Mouse (Mus musculus): ENCODE measurements around the gene Rcbtb2. TPM values are rescaled to one million over a fixed set of nuclear protein-coding genes. Genes with fewer than 3 reads are reported as not detected.

Rcbtb2 gene
- total and polyA plus RNA-seq, 2 experiments from 2014 or later = 48.9 to 63.9 TPM

DNA sequence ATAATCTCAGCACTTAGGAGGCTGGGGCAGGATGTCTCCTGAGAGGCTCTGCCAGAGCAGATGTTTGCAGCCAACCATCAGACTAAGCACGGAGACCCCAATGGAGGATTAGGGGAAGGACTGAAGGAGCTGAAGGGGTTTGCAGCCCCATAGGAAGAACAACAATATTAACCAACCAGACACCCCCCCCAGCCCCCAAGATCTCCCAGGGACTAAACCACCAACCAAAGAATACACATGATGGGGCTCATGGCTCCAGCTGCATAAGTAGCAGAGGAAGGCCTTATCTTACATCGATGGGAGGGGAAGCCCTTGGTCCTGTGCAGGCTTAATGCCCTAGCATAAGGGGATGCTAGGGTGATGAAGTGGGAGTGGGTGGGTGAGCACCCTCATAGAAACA lies 6.5 kb upstream of the Rcbtb2 start:
- no peaks in the 10 kb centered on the region for H3K36me3 ChIP-seq (ENCODE audit: insufficient read depth)
- H3K27me3 ChIP-seq (ENCODE audit: insufficient read depth, low read length) = no peaks in the 10 kb centered on the region
- DNase-seq (no peak), ATAC-seq (no peak)
- WGBS = 79% methylated on average over 2 of the region's 2 CpGs
- H3K4me3 ChIP-seq (ENCODE audit: low read depth, low read length) = no peak overlapping the region
- no peak overlapping the region for H3K9ac ChIP-seq
- no peaks in the 10 kb centered on the region for H3K4me1 ChIP-seq (ENCODE audit: insufficient read depth)
- no peak overlapping the region for H3K4me2 ChIP-seq (ENCODE audit: low read depth)
- no peaks in the 10 kb centered on the region for H3K9me3 ChIP-seq (ENCODE audit: low read length)
- no peak for TF ChIP-seq CTCF (IDR thresholded peaks at IDR 0.05; ENCODE audit: low read depth)
- H3K27ac ChIP-seq (ENCODE audit: low read depth, low read length) = no peak overlapping the region

DNA sequence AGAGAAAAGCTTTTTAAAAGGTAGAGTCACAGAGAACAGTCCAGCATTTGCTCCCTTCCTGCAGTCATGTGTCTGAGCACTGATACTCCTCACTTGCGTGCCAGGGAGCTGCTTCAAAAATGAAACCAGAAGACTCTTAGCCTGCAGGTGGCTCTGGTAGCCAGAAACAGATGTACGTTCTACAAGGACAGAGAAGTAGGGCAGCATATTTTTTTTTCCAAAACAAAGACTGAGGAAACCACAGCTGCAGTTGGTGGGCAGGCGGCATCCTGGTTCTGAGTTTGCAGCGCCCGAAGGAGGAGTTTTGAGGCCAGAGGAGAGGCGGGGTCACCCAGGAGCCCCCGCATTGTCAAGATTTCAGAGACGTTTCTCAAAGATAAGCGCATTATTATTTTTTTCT lies 5.9 kb upstream of the Rcbtb2 start:
- WGBS = 58% methylated on average over 9 of the region's 9 CpGs

GRCm38 (mm10) chr14:73117411-73118392 lies 5.1 kb upstream of the Rcbtb2 start:
- DNase-seq (no peak), ATAC-seq (no peak)
- no peaks in the 10 kb centered on the region for H3K27me3 ChIP-seq (ENCODE audit: insufficient read depth, low read length)
- H3K9ac ChIP-seq = no peak overlapping the region
- H3K4me1 ChIP-seq (ENCODE audit: insufficient read depth) = no peaks in the 10 kb centered on the region
- 81% methylated on average over 7 of the region's 7 CpGs for WGBS
- no peaks in the 10 kb centered on the region for H3K9me3 ChIP-seq (ENCODE audit: low read length)
- H3K4me2 ChIP-seq (ENCODE audit: low read depth) = no peak overlapping the region
- no peaks in the 10 kb centered on the region for H3K36me3 ChIP-seq (ENCODE audit: insufficient read depth)
- no peak overlapping the region for H3K4me3 ChIP-seq (ENCODE audit: low read depth, low read length)
- no peak; the same call in 1 of the 2 replicates for TF ChIP-seq CTCF (IDR thresholded peaks at IDR 0.05; ENCODE audit: low read depth)
- H3K27ac ChIP-seq (ENCODE audit: low read depth, low read length) = no peak overlapping the region

More for the DNA sequence above, 5.9 kb upstream of the Rcbtb2 start:
- ATAC-seq (no peak), DNase-seq (no peak)
- no peaks in the 10 kb centered on the region for H3K27me3 ChIP-seq (ENCODE audit: insufficient read depth, low read length)
- H3K4me2 ChIP-seq (ENCODE audit: low read depth) = no peak overlapping the region
- H3K27ac ChIP-seq (ENCODE audit: low read depth, low read length) = no peak overlapping the region
- no peaks in the 10 kb centered on the region for H3K4me1 ChIP-seq (ENCODE audit: insufficient read depth)
- no peak overlapping the region for H3K9ac ChIP-seq
- no peaks in the 10 kb centered on the region for H3K9me3 ChIP-seq (ENCODE audit: low read length)
- TF ChIP-seq CTCF (IDR thresholded peaks at IDR 0.05; ENCODE audit: low read depth) = no peak
- no peak overlapping the region for H3K4me3 ChIP-seq (ENCODE audit: low read depth, low read length)
- no peaks in the 10 kb centered on the region for H3K36me3 ChIP-seq (ENCODE audit: insufficient read depth)

DNA sequence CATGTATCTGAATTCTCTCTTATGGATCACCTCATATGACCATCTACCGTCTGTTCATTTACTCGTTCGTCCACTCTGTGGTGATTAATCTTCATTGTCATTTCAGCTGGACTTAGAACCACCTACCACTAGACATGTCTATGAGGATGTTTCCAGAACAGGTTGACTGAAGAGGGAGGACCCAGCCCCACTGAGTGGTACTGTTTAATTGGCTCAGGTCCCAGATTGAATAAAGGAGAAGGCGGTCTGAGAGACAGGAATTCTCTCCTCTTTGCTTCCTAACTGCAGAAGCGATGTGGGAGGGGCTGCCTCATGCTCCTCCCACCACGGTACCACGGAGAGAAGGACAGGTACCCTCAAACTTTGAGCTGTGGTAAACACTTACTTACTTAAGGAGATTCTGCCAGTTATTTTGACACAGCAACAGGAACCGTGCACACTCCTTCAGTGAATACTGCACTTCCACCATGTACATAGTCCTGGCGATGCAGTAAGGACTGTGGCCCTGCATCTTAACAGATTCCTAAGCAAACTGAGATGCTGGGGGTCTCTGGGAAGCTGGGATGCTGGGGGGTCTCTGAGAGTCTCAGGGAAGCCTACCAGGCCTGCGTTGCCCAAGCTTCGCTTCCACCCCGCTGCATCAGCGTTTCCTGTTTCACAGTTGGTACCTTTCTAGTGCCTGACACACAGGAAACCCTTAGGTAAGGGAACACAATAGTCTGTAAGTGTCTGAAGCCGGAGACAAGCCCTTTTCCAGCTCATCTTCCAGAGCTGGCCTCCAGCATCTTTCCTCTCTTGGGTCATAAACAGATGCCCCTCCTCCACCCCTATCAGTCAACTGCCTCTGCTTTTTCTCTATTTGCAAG lies 4.1 kb upstream of the Rcbtb2 start:
- Histone ChIP-seq H3K27me3 (ENCODE audit: insufficient read depth, low read length) (no peaks in the 10 kb centered on the region), H3K4me2 (ENCODE audit: low read depth) (no peak overlapping the region), H3K4me3 (ENCODE audit: low read depth, low read length) (no peak overlapping the region), H3K9me3 (ENCODE audit: low read length) (no peaks in the 10 kb centered on the region), H3K36me3 (ENCODE audit: insufficient read depth) (no peaks in the 10 kb centered on the region), H3K9ac (no peak overlapping the region), H3K27ac (ENCODE audit: low read depth, low read length) (no peak overlapping the region), H3K4me1 (ENCODE audit: insufficient read depth) (no peaks in the 10 kb centered on the region)
- no peak for DNase-seq
- ATAC-seq = no peak
- no peak for TF ChIP-seq CTCF (IDR thresholded peaks at IDR 0.05; ENCODE audit: low read depth)
- 79% methylated on average over 14 of the region's 14 CpGs for WGBS

DNA sequence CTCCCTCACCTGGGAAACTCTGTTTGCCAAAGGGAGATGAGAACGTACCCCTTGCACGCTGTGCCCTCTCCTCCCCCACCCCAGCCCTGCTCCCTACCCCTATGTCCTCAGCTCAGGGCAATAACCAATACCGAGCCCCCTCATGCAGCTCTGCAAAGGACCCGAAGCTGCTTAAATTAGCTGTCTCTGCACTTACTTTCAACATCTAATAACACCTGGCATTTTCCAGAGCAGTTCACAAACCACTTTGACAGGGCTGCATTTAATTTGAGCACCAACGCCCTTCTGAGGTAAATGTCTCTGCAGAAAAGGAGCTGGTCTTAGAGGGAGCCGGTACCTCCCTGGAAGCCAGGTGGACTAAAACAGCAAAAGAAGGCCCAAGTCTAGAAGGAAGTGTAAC lies 3.4 kb upstream of the Rcbtb2 start:
- Histone ChIP-seq H3K9me3 (ENCODE audit: low read length) (no peaks in the 10 kb centered on the region), H3K36me3 (ENCODE audit: insufficient read depth) (no peaks in the 10 kb centered on the region), H3K4me3 (ENCODE audit: low read depth, low read length) (no peak overlapping the region), H3K27ac (ENCODE audit: low read depth, low read length) (no peak overlapping the region), H3K9ac (no peak overlapping the region), H3K4me2 (ENCODE audit: low read depth) (no peak overlapping the region), H3K27me3 (ENCODE audit: insufficient read depth, low read length) (no peaks in the 10 kb centered on the region), H3K4me1 (ENCODE audit: insufficient read depth) (no peaks in the 10 kb centered on the region)
- WGBS = 53% methylated on average over 6 of the region's 6 CpGs
- ATAC-seq (no peak), DNase-seq (no peak)
- TF ChIP-seq CTCF (IDR thresholded peaks at IDR 0.05; ENCODE audit: low read depth) = no peak

- Histone ChIP-seq H3K4me2 (ENCODE audit: low read depth) (no peak overlapping the region), H3K4me1 (ENCODE audit: insufficient read depth) (no peaks in the 10 kb centered on the region), H3K27me3 (ENCODE audit: insufficient read depth, low read length) (no peaks in the 10 kb centered on the region), H3K36me3 (ENCODE audit: insufficient read depth) (no peaks in the 10 kb centered on the region), H3K9ac (no peak overlapping the region), H3K9me3 (ENCODE audit: low read length) (no peaks in the 10 kb centered on the region), H3K27ac (ENCODE audit: low read depth, low read length) (no peak overlapping the region), H3K4me3 (ENCODE audit: low read depth, low read length) (no peak overlapping the region)
- no peak for DNase-seq
- no peak for TF ChIP-seq CTCF (IDR thresholded peaks at IDR 0.05; ENCODE audit: low read depth)
- ATAC-seq = no peak
- WGBS = 24% methylated on average over 2 of the region's 2 CpGs
These were observed 2.9 kb upstream of the Rcbtb2 start for GRCm38 (mm10) chr14:73119966-73120365.
